Mouse (Mus musculus): ENCODE results near the gene Zc3hav1l. TPM values are rescaled to one million over a fixed set of nuclear protein-coding genes. Genes with fewer than 3 reads are reported as not detected.

The Zc3hav1l gene
- polyA plus RNA-seq, 1 experiment from 2014 or later, result 4.8 TPM

DNA sequence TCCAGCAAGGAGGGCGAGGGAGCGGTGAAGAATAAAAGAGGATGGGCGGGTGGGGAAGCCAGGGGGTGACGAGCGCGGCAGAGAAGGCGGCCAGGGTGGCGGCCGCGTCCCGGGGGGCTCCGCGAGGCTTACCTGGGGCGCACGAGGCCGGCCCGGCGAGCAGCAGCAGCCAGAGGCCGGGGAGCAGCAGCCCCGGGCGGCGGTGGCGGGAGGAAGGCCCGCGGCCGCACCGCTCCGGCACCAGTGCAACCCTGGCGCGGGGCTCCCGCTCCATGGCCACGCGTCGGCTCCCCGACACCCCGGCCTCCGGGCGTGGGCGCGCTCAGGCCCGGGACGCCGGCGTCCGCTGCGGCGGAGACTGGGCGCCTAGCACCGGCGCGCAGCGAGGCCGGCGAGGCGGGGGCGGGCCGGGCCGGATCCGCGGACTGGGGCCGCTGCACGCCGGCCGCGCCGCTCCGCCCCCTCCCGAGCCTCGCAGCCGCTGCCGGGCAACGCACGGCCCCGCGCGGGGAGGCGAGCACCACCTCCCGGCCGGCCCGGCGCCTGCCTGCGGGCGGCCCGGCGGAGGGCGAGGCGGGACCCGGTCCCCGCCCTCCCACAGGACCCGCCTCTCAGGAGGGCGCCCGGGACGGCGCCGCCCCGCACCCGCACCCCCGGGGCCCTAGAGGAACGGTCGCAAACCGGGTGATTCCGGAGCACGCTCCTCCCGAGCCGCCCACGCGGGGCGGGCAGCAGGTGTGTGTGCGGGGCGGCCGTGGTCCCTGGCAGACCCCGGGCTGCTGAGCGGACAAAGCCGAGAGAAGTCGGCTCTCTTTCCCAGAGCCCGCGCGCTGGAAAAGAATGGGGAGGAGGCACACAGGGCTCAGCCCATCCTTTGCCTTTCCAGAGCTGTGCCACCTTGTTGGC, 45.1 kb downstream of the Zc3hav1l start, which contains the start of gene D630045J12Rik:
Gene D630045J12Rik, minus strand, starts transcription at position 274 of the 906 bp plus-strand sequence.
- Histone ChIP-seq H3K27me3 (replicated peaks; ENCODE audit: control insufficient read depth, insufficient read depth, low read length) (no peaks in the 10 kb centered on the region), H3K4me3 (ENCODE audit: low read length) (peak within 1 kb of the TSS; percentile 77), H3K9ac (ENCODE audit: low read depth, low read length) (peak within 1 kb of the TSS; percentile 85), H3K4me2 (ENCODE audit: low read depth, low read length) (peak within 1 kb of the TSS; percentile 91), H3K9me3 (ENCODE audit: control insufficient read depth, low read length) (no peaks in the 10 kb centered on the region), H3K36me3 (ENCODE audit: control insufficient read depth, insufficient read depth, low read length) (no peaks in the 10 kb centered on the region), H3K27ac (ENCODE audit: low read length) (peak within 1 kb of the TSS; percentile 51), H3K4me1 (ENCODE audit: control insufficient read depth, insufficient read depth, low read length) (peaks cover 13% of the 10 kb centered on the region)
- under 1% methylated on average over 107 of the region's 118 CpGs for WGBS
- peak; percentile 99 for ATAC-seq

DNA sequence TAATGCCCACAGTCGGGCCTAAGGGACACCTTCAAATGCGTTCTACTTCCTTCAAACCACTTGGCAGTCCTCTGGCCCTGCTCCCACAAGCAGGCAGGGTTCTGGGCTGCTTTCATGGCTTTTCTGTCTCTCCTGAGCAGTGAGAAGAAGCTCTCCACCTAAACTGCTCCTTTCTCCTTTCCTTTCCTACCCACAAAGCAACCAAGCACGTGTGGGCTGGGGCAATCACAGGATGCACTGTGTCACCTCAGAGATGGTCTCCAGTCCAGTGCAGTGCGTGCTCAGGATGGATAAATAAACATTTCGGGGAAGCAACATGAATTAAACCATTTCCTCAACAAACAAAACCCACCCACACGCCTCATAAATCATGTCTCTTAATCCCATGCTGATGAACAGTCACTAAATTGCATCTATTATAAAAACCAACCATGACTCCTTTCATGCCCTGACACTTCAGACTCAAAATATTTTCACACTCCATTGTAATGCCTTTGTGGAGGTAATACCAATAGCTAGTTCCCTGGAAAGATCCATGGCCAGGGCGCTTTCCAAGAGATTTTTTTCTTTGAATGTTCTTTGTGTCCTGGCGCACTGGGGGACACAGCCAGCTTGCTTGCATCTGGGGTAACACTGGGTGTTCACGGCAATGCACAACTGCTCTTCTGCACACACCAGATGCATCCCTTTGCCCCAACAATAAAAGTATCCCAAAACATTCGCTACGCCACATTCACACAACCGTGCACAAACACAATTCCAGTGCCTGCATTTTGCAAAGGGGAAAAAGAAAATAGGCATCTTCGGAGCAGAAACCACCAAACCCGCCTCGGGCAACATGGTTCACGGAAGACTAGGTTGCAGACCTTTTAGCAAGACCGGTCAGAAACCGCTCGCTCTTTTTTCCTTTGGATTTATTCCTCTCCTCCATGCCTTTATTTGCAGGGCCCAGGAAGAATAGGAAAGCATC, 46.0 kb downstream of the Zc3hav1l start:
- WGBS, result 8% methylated on average over 19 of the region's 19 CpGs
- H3K9ac ChIP-seq (ENCODE audit: low read depth, low read length), result peak overlapping the region; percentile 85
- peak overlapping the region; percentile 77 for H3K4me3 ChIP-seq (ENCODE audit: low read length)
- no peak for ATAC-seq
- no peaks in the 10 kb centered on the region for H3K9me3 ChIP-seq (ENCODE audit: control insufficient read depth, low read length)
- H3K27me3 ChIP-seq (replicated peaks; ENCODE audit: control insufficient read depth, insufficient read depth, low read length), result no peaks in the 10 kb centered on the region
- H3K4me1 ChIP-seq (ENCODE audit: control insufficient read depth, insufficient read depth, low read length), result peaks cover 13% of the 10 kb centered on the region
- H3K27ac ChIP-seq (ENCODE audit: low read length), result no peak overlapping the region; the same call in 1 of the 2 replicates
- peak overlapping the region; percentile 91 for H3K4me2 ChIP-seq (ENCODE audit: low read depth, low read length)
- no peaks in the 10 kb centered on the region for H3K36me3 ChIP-seq (ENCODE audit: control insufficient read depth, insufficient read depth, low read length)

DNA sequence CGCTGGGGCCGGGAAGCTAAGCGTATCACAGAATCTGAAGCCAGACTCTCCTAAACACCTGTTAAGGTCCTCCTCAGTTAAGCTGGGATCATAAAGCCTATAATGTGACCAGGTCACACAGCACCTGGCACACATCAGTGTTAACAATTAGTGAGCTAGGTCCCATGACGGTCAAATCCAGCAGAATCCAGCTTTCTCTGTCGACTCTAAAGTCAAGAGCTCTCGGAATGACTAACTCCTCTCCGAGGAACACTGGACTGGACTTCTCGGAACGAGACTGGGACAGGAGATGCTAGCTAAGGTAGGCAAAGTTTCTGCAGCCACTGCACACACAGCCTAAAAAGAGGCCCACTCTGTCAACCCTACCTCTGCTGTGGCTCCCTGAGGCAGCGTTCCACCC, 46.9 kb downstream of the Zc3hav1l start:
- H3K4me3 ChIP-seq (ENCODE audit: low read length), result peak overlapping the region; percentile 77; the same call in 1 of the 2 replicates
- no peak for ATAC-seq
- no peaks in the 10 kb centered on the region for H3K9me3 ChIP-seq (ENCODE audit: control insufficient read depth, low read length)
- peak overlapping the region; percentile 85; the same call in 1 of the 2 replicates for H3K9ac ChIP-seq (ENCODE audit: low read depth, low read length)
- peak overlapping the region; percentile 91; the same call in 1 of the 2 replicates for H3K4me2 ChIP-seq (ENCODE audit: low read depth, low read length)
- no peaks in the 10 kb centered on the region for H3K27me3 ChIP-seq (replicated peaks; ENCODE audit: control insufficient read depth, insufficient read depth, low read length)
- H3K36me3 ChIP-seq (ENCODE audit: control insufficient read depth, insufficient read depth, low read length), result no peaks in the 10 kb centered on the region
- H3K4me1 ChIP-seq (ENCODE audit: control insufficient read depth, insufficient read depth, low read length), result peaks cover 13% of the 10 kb centered on the region
- WGBS, result 59% methylated on average over 10 of the region's 10 CpGs
- no peak overlapping the region for H3K27ac ChIP-seq (ENCODE audit: low read length)

GRCm38 (mm10) chr6:38251464-38251863, 47.6 kb downstream of the Zc3hav1l start:
- no peak overlapping the region for H3K9ac ChIP-seq (ENCODE audit: low read depth, low read length)
- no peak for ATAC-seq
- no peak overlapping the region for H3K4me2 ChIP-seq (ENCODE audit: low read depth, low read length)

DNA sequence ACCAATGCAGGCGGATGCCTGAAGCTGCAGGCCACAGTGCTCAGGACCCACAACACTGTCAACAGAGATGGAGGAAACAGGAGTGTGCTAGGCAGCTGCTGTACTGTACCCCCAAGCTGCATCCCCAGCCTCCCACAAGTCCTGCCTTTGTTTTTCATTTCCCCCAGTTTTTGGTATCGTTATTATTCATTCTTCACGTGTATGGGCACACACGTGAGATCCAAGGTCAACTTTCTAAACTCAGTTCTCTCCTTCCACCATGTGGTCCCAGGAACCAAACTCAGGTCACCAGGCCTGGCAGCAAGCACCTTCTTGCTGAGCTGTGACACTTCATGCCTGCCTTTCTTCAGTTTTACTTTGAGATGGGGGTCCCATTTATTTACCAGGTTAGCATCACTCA, 51.7 kb downstream of the Zc3hav1l start:
- Histone ChIP-seq H3K4me1 (ENCODE audit: control insufficient read depth, insufficient read depth, low read length) (peaks cover 5% of the 10 kb centered on the region), H3K9me3 (ENCODE audit: control insufficient read depth, low read length) (no peaks in the 10 kb centered on the region), H3K9ac (ENCODE audit: low read depth, low read length) (no peak overlapping the region), H3K4me3 (ENCODE audit: low read length) (no peak overlapping the region), H3K27ac (ENCODE audit: low read length) (no peak overlapping the region), H3K27me3 (replicated peaks; ENCODE audit: control insufficient read depth, insufficient read depth, low read length) (no peaks in the 10 kb centered on the region), H3K4me2 (ENCODE audit: low read depth, low read length) (no peak overlapping the region), H3K36me3 (ENCODE audit: control insufficient read depth, insufficient read depth, low read length) (no peaks in the 10 kb centered on the region)
- WGBS, result 81% methylated on average over 4 of the region's 4 CpGs
- no peak for ATAC-seq

More at GRCm38 (mm10) chr6:38251464-38251863, 47.6 kb downstream of the Zc3hav1l start:
- Histone ChIP-seq H3K36me3 (ENCODE audit: control insufficient read depth, insufficient read depth, low read length) (no peaks in the 10 kb centered on the region), H3K4me1 (ENCODE audit: control insufficient read depth, insufficient read depth, low read length) (peaks cover 13% of the 10 kb centered on the region), H3K4me3 (ENCODE audit: low read length) (no peak overlapping the region), H3K27ac (ENCODE audit: low read length) (no peak overlapping the region), H3K9me3 (ENCODE audit: control insufficient read depth, low read length) (no peaks in the 10 kb centered on the region), H3K27me3 (replicated peaks; ENCODE audit: control insufficient read depth, insufficient read depth, low read length) (no peaks in the 10 kb centered on the region)
- WGBS, result 45% methylated on average over 4 of the region's 4 CpGs

- Histone ChIP-seq H3K4me2 (ENCODE audit: low read depth, low read length) (no peak overlapping the region), H3K9ac (ENCODE audit: low read depth, low read length) (no peak overlapping the region), H3K9me3 (ENCODE audit: control insufficient read depth, low read length) (no peaks in the 10 kb centered on the region), H3K4me3 (ENCODE audit: low read length) (no peak overlapping the region), H3K27me3 (replicated peaks; ENCODE audit: control insufficient read depth, insufficient read depth, low read length) (no peaks in the 10 kb centered on the region), H3K27ac (ENCODE audit: low read length) (no peak overlapping the region), H3K36me3 (ENCODE audit: control insufficient read depth, insufficient read depth, low read length) (no peaks in the 10 kb centered on the region), H3K4me1 (ENCODE audit: control insufficient read depth, insufficient read depth, low read length) (no peaks in the 10 kb centered on the region; the same call in 1 of the 2 replicates)
- ATAC-seq, result no peak
- WGBS, result 79% methylated on average over 3 of the region's 3 CpGs
Observed at GRCm38 (mm10) chr6:38244806-38245205, 54.3 kb downstream of the Zc3hav1l start.

DNA sequence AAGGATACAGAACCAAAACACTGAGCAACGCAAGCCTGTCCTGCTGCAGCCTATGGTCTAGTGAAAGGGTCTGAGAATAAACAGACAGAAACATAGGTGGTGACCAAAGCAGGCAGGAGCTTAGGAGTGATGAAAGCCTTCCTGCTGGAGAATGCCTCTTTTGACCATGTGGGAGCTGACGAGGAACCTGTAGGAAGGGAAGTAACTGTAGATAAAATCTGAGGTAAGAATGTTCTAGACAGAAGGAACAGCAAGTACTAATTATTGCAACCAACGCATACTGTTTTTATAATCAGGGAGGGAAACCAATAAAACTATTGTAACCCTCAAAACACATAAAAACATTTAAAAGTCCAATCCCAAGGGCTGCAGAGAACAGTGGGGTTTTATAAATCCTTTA, 54.9 kb downstream of the Zc3hav1l start:
- Histone ChIP-seq H3K27me3 (replicated peaks; ENCODE audit: control insufficient read depth, insufficient read depth, low read length) (no peaks in the 10 kb centered on the region), H3K9me3 (ENCODE audit: control insufficient read depth, low read length) (no peaks in the 10 kb centered on the region), H3K4me3 (ENCODE audit: low read length) (no peak overlapping the region), H3K4me2 (ENCODE audit: low read depth, low read length) (no peak overlapping the region), H3K4me1 (ENCODE audit: control insufficient read depth, insufficient read depth, low read length) (no peaks in the 10 kb centered on the region; the same call in 1 of the 2 replicates), H3K9ac (ENCODE audit: low read depth, low read length) (no peak overlapping the region), H3K27ac (ENCODE audit: low read length) (no peak overlapping the region), H3K36me3 (ENCODE audit: control insufficient read depth, insufficient read depth, low read length) (no peaks in the 10 kb centered on the region)
- 46% methylated on average over 3 of the region's 3 CpGs for WGBS
- no peak for ATAC-seq

GRCm38 (mm10) chr6:38242833-38243232, 56.2 kb downstream of the Zc3hav1l start:
- Histone ChIP-seq H3K4me3 (ENCODE audit: low read length) (no peak overlapping the region), H3K4me2 (ENCODE audit: low read depth, low read length) (no peak overlapping the region), H3K9me3 (ENCODE audit: control insufficient read depth, low read length) (no peaks in the 10 kb centered on the region), H3K27me3 (replicated peaks; ENCODE audit: control insufficient read depth, insufficient read depth, low read length) (no peaks in the 10 kb centered on the region), H3K27ac (ENCODE audit: low read length) (no peak overlapping the region), H3K36me3 (ENCODE audit: control insufficient read depth, insufficient read depth, low read length) (no peaks in the 10 kb centered on the region), H3K9ac (ENCODE audit: low read depth, low read length) (no peak overlapping the region), H3K4me1 (ENCODE audit: control insufficient read depth, insufficient read depth, low read length) (no peaks in the 10 kb centered on the region; the same call in 1 of the 2 replicates)
- no peak for ATAC-seq
- 79% methylated on average over 5 of the region's 5 CpGs for WGBS
